Mouse (Mus musculus) cerebellum, adult 2 months (tissue): ENCODE measurements around the gene Lrrc75a.

Experiments
- CTCF ChIP-seq: fragments of 200-500 bp; IDR thresholded peaks from 2 replicates; pipeline ENCODE4 v1.5.1; 2011; ENCODE audit warnings: low read depth, mild to moderate bottlenecking, control low read depth, low read length, moderate library complexity, borderline replicate concordance; ENCODE audit not compliant: insufficient read depth
- POLR2A ChIP-seq: fragments of 200-500 bp; IDR thresholded peaks from 2 replicates; pipeline ENCODE4 v1.6.1; 2011; ENCODE audit warnings: low read length, control low read depth, borderline replicate concordance; ENCODE audit not compliant: insufficient read depth

DNA sequence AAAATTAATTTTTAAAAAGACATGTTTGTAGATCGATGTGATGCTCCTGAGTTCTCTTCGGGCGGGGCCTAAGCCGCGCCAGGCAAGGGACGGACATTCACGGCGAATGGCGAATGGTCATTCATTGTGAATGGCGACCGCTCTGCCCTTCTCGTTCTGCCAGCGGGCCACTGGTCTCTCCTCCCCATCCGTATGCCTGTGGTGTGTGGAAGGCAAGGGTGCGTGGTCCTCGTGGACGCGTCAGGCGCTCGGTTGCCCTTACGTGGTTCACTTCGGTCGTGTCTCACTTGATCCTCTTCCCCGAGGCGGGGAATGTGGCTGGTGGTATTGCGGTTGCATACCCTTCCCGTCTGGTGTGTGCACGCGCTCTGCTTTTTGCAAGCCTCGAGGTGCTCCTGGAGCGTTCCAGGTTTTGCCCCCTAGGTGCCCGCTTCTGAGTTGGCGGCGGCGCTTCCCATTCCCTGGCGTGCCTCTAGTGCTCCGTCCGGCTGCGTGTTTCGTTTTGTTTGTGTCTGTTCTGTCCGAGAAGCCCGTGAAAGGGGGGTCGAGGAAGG is 87.8 kb downstream of the Lrrc75a start:
- no peak for TF ChIP-seq POLR2A
- TF ChIP-seq CTCF, result no peak
